Mouse (Mus musculus) ES-Bruce4 (cell line): ENCODE measurements around the gene Kif6. TPM values are rescaled to one million over a fixed set of nuclear protein-coding genes. Genes with fewer than 3 reads are reported as not detected.
A peak's percentile ranks its signal among the peaks of the same experiment; 100 is the strongest.

Experiments
- H3K27ac ChIP-seq: 2 replicates; pipeline ENCODE4 v1.5.1; 2012; ENCODE audit warnings: low read length, inconsistent platforms; ENCODE audit not compliant: insufficient read depth
- H3K27me3 ChIP-seq: 2 replicates; pipeline ENCODE4 v1.6.1; 2012; ENCODE audit warnings: mild to moderate bottlenecking, low read length, inconsistent platforms; ENCODE audit not compliant: control insufficient read depth, poor library complexity, insufficient read depth, severe bottlenecking
- H3K36me3 ChIP-seq: 2 replicates; pipeline ENCODE4 v1.6.1; 2012; ENCODE audit warnings: inconsistent platforms, mild to moderate bottlenecking, low read length, moderate library complexity; ENCODE audit not compliant: control insufficient read depth, poor library complexity, insufficient read depth, severe bottlenecking
- H3K4me1 ChIP-seq: one replicate; pipeline ENCODE4 v1.8.1; 2011; ENCODE audit warnings: low read length; ENCODE audit not compliant: control insufficient read depth, insufficient read depth
- H3K4me3 ChIP-seq: 2 replicates; pipeline ENCODE4 v1.5.1; 2011; ENCODE audit warnings: low read depth, mild to moderate bottlenecking, low read length
- H3K9ac ChIP-seq: 2 replicates; pipeline ENCODE4 v1.6.1; 2012; ENCODE audit warnings: low read depth, mild to moderate bottlenecking, inconsistent platforms; ENCODE audit not compliant: poor library complexity, severe bottlenecking
- H3K9me3 ChIP-seq: replicated peaks from 2 replicates; pipeline ENCODE4 v1.6.1; 2012; ENCODE audit warnings: mild to moderate bottlenecking, low read length, inconsistent platforms; ENCODE audit not compliant: control insufficient read depth, poor library complexity, insufficient read depth, severe bottlenecking
- CTCF ChIP-seq: IDR thresholded peaks from one replicate; pipeline ENCODE4 v1.8.1; 2011; ENCODE audit warnings: low read depth, low read length
- EP300 ChIP-seq: IDR thresholded peaks from 2 replicates; pipeline ENCODE4 v1.6.1; 2011; ENCODE audit warnings: low read depth, low read length; ENCODE audit not compliant: insufficient read depth
- POLR2A ChIP-seq: IDR thresholded peaks from one replicate; pipeline ENCODE4 v1.8.1; 2011; ENCODE audit warnings: low read length; ENCODE audit not compliant: insufficient read depth
- polyA plus RNA-seq: library from polyadenylated mRNA; stranded (reverse); fragments of >200 nt; gene quantifications from 2 replicates; pipeline ENCODE4 v1.2.4, GENCODE M21; 2011; ENCODE audit warnings: low read depth; ENCODE audit not compliant: missing spikeins, insufficient read depth, insufficient read length

The Kif6 gene
- polyA plus RNA-seq, 1 experiment = 2.3 TPM

DNA sequence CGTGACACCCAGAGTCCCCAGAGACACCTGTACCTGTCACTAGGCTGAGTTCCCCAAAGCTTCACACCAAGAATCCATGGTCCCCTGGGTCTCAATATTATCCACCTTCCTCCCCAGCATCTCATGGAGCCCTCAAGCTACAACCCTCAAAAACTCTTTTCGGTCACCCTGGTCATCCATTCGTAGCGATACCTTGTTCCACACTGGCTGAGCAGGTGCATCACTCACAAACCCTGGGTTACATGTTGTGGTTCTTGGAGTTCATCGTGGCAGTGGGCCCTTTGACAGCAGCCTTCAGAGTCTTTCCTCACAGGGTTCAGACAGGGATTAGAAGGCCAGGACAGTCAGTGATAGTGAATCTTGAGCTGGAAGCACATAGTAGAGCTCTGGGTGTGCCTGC, 176.6 kb downstream of the Kif6 start:
- TF ChIP-seq POLR2A (no peak), CTCF (no peak), EP300 (no peak)
- Histone ChIP-seq H3K9me3 (no peaks in the 10 kb centered on the region), H3K27ac (no peak overlapping the region), H3K36me3 (no peaks in the 10 kb centered on the region), H3K4me1 (no peaks in the 10 kb centered on the region), H3K4me3 (no peak overlapping the region), H3K27me3 (no peaks in the 10 kb centered on the region), H3K9ac (no peak overlapping the region)

GRCm38 (mm10) chr17:49792217-49792743, 177.3 kb downstream of the Kif6 start:
- Histone ChIP-seq H3K36me3 (no peaks in the 10 kb centered on the region), H3K9ac (no peak overlapping the region), H3K27me3 (no peaks in the 10 kb centered on the region), H3K27ac (no peak overlapping the region), H3K9me3 (no peaks in the 10 kb centered on the region), H3K4me3 (no peak overlapping the region), H3K4me1 (no peaks in the 10 kb centered on the region)
- TF ChIP-seq CTCF (no peak), POLR2A (no peak), EP300 (no peak)

DNA sequence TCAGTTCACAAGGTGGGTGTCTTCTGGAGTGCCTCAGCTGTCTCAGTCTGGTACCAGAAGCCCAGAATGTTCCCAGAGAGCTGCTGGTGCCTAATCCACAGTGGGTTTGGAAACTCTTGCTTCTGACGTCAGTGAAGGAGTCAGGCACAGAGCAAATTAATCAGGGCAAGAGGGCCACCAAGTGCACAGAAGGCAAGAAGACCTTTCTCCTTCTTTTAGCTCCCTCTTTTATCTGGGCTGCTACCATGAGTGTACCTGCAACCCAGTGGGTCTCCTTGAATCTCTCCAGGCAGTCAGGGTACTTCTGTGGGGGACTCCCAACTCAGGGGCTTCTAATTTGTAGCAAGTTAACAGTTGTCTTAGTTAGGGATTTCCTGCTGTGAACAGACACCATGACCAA, 178.0 kb downstream of the Kif6 start:
- TF ChIP-seq POLR2A (no peak), CTCF (no peak), EP300 (no peak)
- Histone ChIP-seq H3K36me3 (no peaks in the 10 kb centered on the region), H3K9me3 (no peaks in the 10 kb centered on the region), H3K27me3 (no peaks in the 10 kb centered on the region), H3K4me1 (no peaks in the 10 kb centered on the region), H3K9ac (no peak overlapping the region), H3K27ac (no peak overlapping the region), H3K4me3 (no peak overlapping the region)

- TF ChIP-seq POLR2A (no peak), CTCF (peak; percentile 29)
- Histone ChIP-seq H3K4me1 (no peaks in the 10 kb centered on the region), H3K27me3 (no peaks in the 10 kb centered on the region), H3K36me3 (no peaks in the 10 kb centered on the region), H3K27ac (no peak overlapping the region), H3K4me3 (no peak overlapping the region), H3K9me3 (no peaks in the 10 kb centered on the region), H3K9ac (no peak overlapping the region)
Observed at GRCm38 (mm10) chr17:49793965-49794364, 179.0 kb downstream of the Kif6 start.

DNA sequence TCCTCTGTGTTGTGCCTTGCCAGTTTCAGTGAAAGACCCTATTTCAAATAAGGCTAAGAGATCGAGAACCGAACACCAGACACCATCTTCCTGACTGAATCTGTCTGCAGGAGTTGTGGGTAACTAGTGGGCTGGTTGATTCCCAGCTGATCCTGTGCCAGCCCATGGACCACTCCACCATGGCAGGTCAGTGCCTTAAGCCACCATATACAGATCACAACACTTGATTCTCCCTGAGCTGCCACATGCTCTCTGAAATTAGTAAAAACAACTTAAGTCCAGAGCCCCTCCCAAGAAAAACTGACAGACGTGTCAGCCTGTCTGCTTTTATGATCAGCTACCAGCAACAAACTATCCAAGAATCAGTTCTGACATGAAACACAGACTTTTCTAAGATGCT, 180.3 kb downstream of the Kif6 start:
- Histone ChIP-seq H3K9me3 (no peaks in the 10 kb centered on the region), H3K4me1 (no peaks in the 10 kb centered on the region), H3K36me3 (no peaks in the 10 kb centered on the region), H3K4me3 (no peak overlapping the region), H3K9ac (no peak overlapping the region), H3K27me3 (no peaks in the 10 kb centered on the region), H3K27ac (no peak overlapping the region)
- TF ChIP-seq CTCF (no peak), EP300 (no peak), POLR2A (no peak)

GRCm38 (mm10) chr17:49796116-49796515, 181.2 kb downstream of the Kif6 start:
- Histone ChIP-seq H3K9me3 (no peaks in the 10 kb centered on the region), H3K4me1 (no peaks in the 10 kb centered on the region), H3K4me3 (no peak overlapping the region), H3K27me3 (no peaks in the 10 kb centered on the region), H3K36me3 (no peaks in the 10 kb centered on the region), H3K27ac (no peak overlapping the region), H3K9ac (no peak overlapping the region)
- no peak for TF ChIP-seq EP300
- no peak for TF ChIP-seq POLR2A
- no peak for TF ChIP-seq CTCF
